Mouse (Mus musculus): ENCODE results near the gene Vasp. TPM values are rescaled to one million over a fixed set of nuclear protein-coding genes. Genes with fewer than 3 reads are reported as not detected.

Vasp gene
- polyA plus RNA-seq, 1 experiment: 189 TPM

DNA sequence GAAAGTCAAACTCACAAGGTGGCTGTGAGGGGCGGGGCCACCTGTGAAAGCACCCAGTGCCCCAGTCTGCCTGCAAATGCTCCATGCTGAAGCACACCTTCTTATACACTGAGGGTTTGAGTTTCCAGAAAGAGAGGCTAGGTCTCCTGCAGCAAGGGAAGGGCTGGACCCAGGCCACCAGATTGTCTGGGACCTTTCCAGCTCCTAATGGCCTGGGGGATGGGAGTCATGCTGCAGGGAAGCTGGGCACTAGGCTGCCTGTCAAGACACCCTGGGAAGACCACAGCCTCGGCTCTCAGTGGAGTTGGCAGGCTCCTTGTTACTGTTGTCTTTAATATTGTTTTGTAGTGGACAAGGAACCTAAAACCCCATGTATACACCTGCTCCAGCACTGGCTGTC is 35.2 kb downstream of the Vasp start:
- Histone ChIP-seq H3K4me2 (ENCODE audit: low read depth) (no peak overlapping the region), H3K36me3 (ENCODE audit: control insufficient read depth, insufficient read depth) (no peaks in the 10 kb centered on the region)

DNA sequence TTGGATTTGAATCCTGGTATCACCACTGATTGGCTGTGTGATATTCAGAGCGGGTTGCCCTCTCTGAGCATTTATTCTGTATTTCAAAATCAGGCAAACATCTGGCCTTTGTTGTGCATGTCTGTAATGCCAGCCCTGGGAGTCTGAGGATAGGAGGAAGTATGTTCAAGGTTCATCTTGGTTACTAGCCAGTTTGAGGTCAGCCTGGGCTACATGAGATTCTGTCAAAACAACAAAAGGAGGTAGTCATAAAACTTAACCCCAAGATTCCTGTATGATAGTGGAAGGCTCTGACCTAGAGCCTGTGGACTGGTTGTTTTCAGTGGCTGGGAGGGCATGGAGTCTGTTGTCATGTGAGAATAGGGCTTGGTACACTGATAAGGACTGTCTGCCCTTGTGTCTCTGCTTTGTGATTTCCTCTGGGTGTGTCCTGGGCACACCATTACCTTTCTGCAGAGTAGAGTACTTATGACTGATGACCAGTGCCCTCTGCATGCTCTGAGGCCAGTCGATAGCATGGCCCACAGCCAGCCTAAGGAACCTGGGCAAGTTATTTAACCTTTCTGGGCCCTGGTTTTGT is 36.4 kb downstream of the Vasp start:
- Histone ChIP-seq H3K27me3 (ENCODE audit: control insufficient read depth, insufficient read depth, insufficient read length) (no peaks in the 10 kb centered on the region), H3K4me2 (ENCODE audit: low read depth) (no peak overlapping the region), H3K79me2 (ENCODE audit: control insufficient read depth, insufficient read depth) (peaks cover 61% of the 10 kb centered on the region), H3K36me3 (ENCODE audit: control insufficient read depth, insufficient read depth) (no peaks in the 10 kb centered on the region), H3K4me3 (no peak overlapping the region), H3ac (ENCODE audit: control insufficient read depth, insufficient read length) (no peak overlapping the region)
- TF ChIP-seq MYOD1 (IDR thresholded peaks at IDR 0.05; ENCODE audit: control insufficient read depth in 1 of 3, insufficient read length in 2 of 3, low read depth in 2 of 3) (no peak), CEBPB (IDR thresholded peaks at IDR 0.05; ENCODE audit: insufficient read depth, poor library complexity, severe bottlenecking) (no peak), E2F4 (IDR thresholded peaks at IDR 0.05; ENCODE audit: insufficient read depth) (no peak), REST (IDR thresholded peaks at IDR 0.05; ENCODE audit: insufficient read depth, insufficient read length) (no peak), MYOG (IDR thresholded peaks at IDR 0.05; ENCODE audit: control insufficient read depth in 1 of 3, insufficient read depth in 1 of 3, insufficient read length in 2 of 3, low read depth in 2 of 3) (no peak), TCF12 (IDR thresholded peaks at IDR 0.05; ENCODE audit: insufficient read depth, poor library complexity, severe bottlenecking) (no peak)

More for the DNA sequence above, 35.2 kb downstream of the Vasp start:
- Histone ChIP-seq H3ac (ENCODE audit: control insufficient read depth, insufficient read length) (no peak overlapping the region), H3K79me2 (ENCODE audit: control insufficient read depth, insufficient read depth) (peaks cover 49% of the 10 kb centered on the region), H3K27me3 (ENCODE audit: control insufficient read depth, insufficient read depth, insufficient read length) (no peaks in the 10 kb centered on the region), H3K4me3 (no peak overlapping the region)
- no peak for TF ChIP-seq TCF3 (IDR thresholded peaks at IDR 0.05; ENCODE audit: insufficient read length, low read depth)
- TF ChIP-seq E2F4 (IDR thresholded peaks at IDR 0.05; ENCODE audit: insufficient read depth): no peak
- no peak for TF ChIP-seq REST (IDR thresholded peaks at IDR 0.05; ENCODE audit: insufficient read depth, insufficient read length)
- no peak for TF ChIP-seq MYOD1 (IDR thresholded peaks at IDR 0.05; ENCODE audit: control insufficient read depth in 1 of 3, insufficient read length in 2 of 3, low read depth in 2 of 3)

DNA sequence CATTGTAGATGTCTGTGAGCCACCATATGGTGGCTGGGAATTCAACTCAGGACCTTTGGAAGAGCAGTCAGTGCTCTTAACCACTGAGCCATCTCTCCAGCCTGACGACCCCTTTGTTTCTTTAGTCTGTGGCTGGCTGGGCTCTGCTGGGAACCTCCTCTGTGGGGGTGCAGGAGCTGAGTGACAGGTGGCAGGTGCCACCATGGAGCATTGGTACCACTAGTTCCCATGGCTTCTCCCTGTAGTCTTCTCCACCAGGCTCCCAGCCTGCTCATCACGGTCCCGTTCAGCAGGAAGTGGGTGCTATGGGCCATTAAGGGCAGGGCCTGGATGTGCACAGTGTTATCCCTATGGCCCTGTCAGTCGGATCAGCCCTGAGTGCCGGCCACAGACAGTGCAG is 37.0 kb downstream of the Vasp start:
- TF ChIP-seq TCF12 (IDR thresholded peaks at IDR 0.05; ENCODE audit: insufficient read depth, poor library complexity, severe bottlenecking) (no peak), TCF3 (IDR thresholded peaks at IDR 0.05; ENCODE audit: insufficient read length, low read depth) (peak; percentile 47), CEBPB (IDR thresholded peaks at IDR 0.05; ENCODE audit: insufficient read depth, poor library complexity, severe bottlenecking) (no peak), MAX (IDR thresholded peaks at IDR 0.05; ENCODE audit: low read depth) (no peak), MYOD1 (IDR thresholded peaks at IDR 0.05; ENCODE audit: control insufficient read depth in 1 of 3, insufficient read length in 2 of 3, low read depth in 2 of 3) (peak; percentile 33 to 97 (median 94)), MYOG (IDR thresholded peaks at IDR 0.05; ENCODE audit: control insufficient read depth in 1 of 3, insufficient read depth in 1 of 3, insufficient read length in 2 of 3, low read depth in 2 of 3) (peak in 1 of 3 experiments; percentile 47)
- Histone ChIP-seq H3K4me3 (no peak overlapping the region), H3ac (ENCODE audit: control insufficient read depth, insufficient read length) (no peak overlapping the region), H3K36me3 (ENCODE audit: control insufficient read depth, insufficient read depth) (no peaks in the 10 kb centered on the region), H3K27me3 (ENCODE audit: control insufficient read depth, insufficient read depth, insufficient read length) (no peaks in the 10 kb centered on the region), H3K79me2 (ENCODE audit: control insufficient read depth, insufficient read depth) (peaks cover 66% of the 10 kb centered on the region), H3K4me2 (ENCODE audit: low read depth) (no peak overlapping the region)

DNA sequence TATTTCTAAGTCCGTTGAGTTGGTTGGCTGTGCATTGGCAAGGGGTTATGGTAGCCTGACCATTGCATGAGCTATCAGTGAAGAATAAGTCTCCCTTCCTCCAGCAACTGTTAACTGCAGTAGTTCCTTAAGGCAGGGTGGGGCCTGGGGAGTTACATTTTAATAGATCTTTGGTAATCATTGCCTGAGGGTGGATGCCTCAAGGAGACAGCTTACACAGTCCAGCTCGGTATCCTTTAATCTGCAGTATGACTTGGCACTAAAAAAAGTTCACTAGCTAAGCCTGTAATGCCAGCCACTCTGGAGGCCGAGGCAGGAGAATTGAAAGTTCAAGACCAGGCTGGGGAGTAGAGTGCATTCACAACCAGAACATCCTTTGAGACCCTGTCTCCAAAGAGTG is 39.8 kb downstream of the Vasp start:
- H3K4me3 ChIP-seq: no peak overlapping the region
- no peak for TF ChIP-seq USF1 (IDR thresholded peaks at IDR 0.05; ENCODE audit: low read depth)
- TF ChIP-seq POLR2AphosphoS2 (IDR thresholded peaks at IDR 0.05; ENCODE audit: insufficient read length, low read depth): no peak
- no peak for TF ChIP-seq CEBPB (IDR thresholded peaks at IDR 0.05; ENCODE audit: insufficient read depth, poor library complexity, severe bottlenecking)
- TF ChIP-seq MYOD1 (IDR thresholded peaks at IDR 0.05; ENCODE audit: control insufficient read depth in 1 of 3, insufficient read length in 2 of 3, low read depth in 2 of 3): no peak
- no peak for TF ChIP-seq MYOG (IDR thresholded peaks at IDR 0.05; ENCODE audit: control insufficient read depth in 1 of 3, insufficient read depth in 1 of 3, insufficient read length in 2 of 3, low read depth in 2 of 3)
- TF ChIP-seq E2F4 (IDR thresholded peaks at IDR 0.05; ENCODE audit: insufficient read depth): no peak
- H3K36me3 ChIP-seq (ENCODE audit: control insufficient read depth, insufficient read depth): no peaks in the 10 kb centered on the region
- peaks cover 76% of the 10 kb centered on the region for H3K79me2 ChIP-seq (ENCODE audit: control insufficient read depth, insufficient read depth)
- H3ac ChIP-seq (ENCODE audit: control insufficient read depth, insufficient read length): no peak overlapping the region
- H3K4me2 ChIP-seq (ENCODE audit: low read depth): no peak overlapping the region
- H3K27me3 ChIP-seq (ENCODE audit: control insufficient read depth, insufficient read depth, insufficient read length): no peaks in the 10 kb centered on the region

DNA sequence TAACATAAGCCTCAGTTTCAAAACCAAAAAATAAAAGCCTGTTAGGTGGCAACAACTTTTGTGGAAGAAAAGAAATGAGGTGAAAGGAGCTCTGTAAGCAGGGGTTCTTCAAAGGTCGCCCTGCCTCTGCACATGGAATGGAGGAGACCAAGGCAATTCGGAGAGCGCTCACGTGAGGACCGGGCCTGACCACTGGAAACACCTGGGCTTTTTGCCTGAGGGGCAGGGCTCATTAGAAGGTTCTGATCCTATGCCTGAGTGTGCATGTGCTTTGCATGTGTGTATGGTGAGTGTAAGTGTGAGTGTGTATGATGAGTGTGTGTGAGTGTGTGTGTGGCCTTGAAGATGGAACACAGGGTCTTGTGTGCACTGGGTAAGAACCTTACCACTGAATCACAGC is 40.7 kb downstream of the Vasp start:
- no peak overlapping the region for H3ac ChIP-seq (ENCODE audit: control insufficient read depth, insufficient read length)
- H3K4me2 ChIP-seq (ENCODE audit: low read depth): no peak overlapping the region
- H3K79me2 ChIP-seq (ENCODE audit: control insufficient read depth, insufficient read depth): peaks cover 68% of the 10 kb centered on the region
- H3K4me3 ChIP-seq: no peak overlapping the region
- H3K27me3 ChIP-seq (ENCODE audit: control insufficient read depth, insufficient read depth, insufficient read length): no peaks in the 10 kb centered on the region
- no peak for TF ChIP-seq MAX (IDR thresholded peaks at IDR 0.05; ENCODE audit: low read depth)
- no peak for TF ChIP-seq E2F4 (IDR thresholded peaks at IDR 0.05; ENCODE audit: insufficient read depth)
- TF ChIP-seq REST (IDR thresholded peaks at IDR 0.05; ENCODE audit: insufficient read depth, insufficient read length): no peak
- TF ChIP-seq MYOG (IDR thresholded peaks at IDR 0.05; ENCODE audit: control insufficient read depth in 1 of 3, insufficient read depth in 1 of 3, insufficient read length in 2 of 3, low read depth in 2 of 3): no peak
- TF ChIP-seq POLR2AphosphoS2 (IDR thresholded peaks at IDR 0.05; ENCODE audit: insufficient read length, low read depth): no peak
- no peak for TF ChIP-seq TCF3 (IDR thresholded peaks at IDR 0.05; ENCODE audit: insufficient read length, low read depth)
- no peak for TF ChIP-seq MYOD1 (IDR thresholded peaks at IDR 0.05; ENCODE audit: control insufficient read depth in 1 of 3, insufficient read length in 2 of 3, low read depth in 2 of 3)
- no peak for TF ChIP-seq SRF (IDR thresholded peaks at IDR 0.05; ENCODE audit: control insufficient read depth, insufficient read length, low read depth)
- no peak for TF ChIP-seq POLR2A (IDR thresholded peaks at IDR 0.05; ENCODE audit: insufficient read length, low read depth)
- H3K36me3 ChIP-seq (ENCODE audit: control insufficient read depth, insufficient read depth): no peaks in the 10 kb centered on the region

All from myocyte (in vitro differentiated cells).